Mouse (Mus musculus) thymus, postnatal 14 days (tissue): ENCODE measurements at regions not wholly inside any gene's neighbourhood (a gene's known extent, or its start where the extent isn't known, plus 50 kb on each side); places are given as distances from the start of the nearest gene placed in this dataset.

ENCODE experiments used
- DNase-seq: peaks from one replicate; pipeline ENCODE4 v3.0.0; 2021

DNA sequence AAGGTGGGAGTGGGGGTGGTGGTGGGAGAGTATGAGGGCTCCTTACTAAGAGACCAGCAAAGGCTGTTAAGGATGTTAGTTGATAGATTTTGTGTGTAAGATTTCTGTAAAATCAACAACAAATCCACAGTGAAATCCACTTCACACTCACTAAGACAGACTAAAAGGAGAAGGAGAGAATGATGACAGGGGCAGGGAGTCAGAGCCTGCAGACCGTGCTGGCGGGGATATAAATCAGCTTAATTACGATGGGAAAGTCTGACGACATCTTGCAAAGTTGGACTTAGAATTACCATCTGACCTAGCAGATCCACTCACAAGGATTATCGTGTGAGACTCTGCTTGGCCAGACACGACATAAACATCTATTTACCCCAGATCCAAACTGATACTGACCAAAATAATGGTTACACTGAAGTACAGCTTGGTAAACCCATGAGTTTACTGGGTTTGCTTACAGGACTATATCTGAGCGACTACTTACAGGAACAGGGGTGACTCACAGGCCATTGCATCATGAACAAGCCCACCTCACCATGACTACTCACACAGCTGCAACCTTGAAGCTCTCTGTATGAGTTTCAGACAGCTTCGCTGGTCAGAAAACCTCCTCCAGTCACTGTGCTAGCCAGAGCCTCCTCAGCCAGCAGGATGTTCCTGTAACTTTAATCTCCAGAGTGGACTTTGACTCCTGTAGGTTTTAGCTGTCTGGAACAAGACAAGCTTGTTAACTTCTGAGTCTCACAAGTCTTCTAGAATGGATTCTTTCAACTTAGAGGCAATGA is 50.5 kb upstream of the Ednra start:
- no peak for DNase-seq

DNA sequence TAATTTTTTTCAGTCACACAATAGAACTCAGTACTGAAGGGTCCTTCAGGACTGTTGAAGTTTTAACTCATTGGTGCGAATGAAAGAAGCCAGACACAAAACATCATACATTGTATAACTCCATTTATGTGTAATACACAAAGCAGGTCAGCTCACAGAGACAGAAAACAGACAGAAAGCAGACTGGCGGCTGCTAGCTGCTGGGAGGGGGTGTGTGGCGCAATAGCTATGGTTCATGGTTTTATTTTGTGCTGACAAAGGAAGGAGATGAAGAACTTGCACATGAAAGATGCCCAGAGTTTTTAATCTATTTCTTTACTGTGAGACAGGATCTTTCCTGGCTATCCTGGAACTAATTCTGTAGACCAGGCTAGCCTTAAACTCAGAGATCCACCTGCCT is 51.3 kb upstream of the Ednra start:
- DNase-seq: no peak

DNA sequence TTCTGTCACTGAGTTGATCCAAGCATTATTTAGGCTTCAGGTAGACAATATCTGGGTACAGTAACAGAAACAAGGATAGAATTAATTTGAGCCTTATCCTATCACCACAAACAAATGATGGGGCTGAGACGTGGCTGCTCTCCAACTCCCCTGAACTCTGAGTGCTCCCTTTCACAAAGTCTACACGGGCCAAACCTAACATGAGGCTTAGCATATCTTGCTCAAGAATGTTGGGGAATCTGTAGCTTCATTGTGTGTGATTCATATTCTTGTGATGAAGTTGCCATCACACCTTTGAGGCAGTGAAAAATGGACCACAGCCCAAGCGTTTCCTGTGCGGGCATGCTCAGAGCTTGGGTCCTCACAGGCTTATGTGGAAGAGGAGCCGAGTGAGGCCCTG is 53.3 kb upstream of the Ednra start:
- DNase-seq: no peak

GRCm38 (mm10) chr8:77785676-77786255 is 61.5 kb upstream of the Ednra start:
- DNase-seq: no peak

- DNase-seq: no peak
Measured at GRCm38 (mm10) chr8:77794911-77795310, 70.6 kb upstream of the Ednra start.

DNA sequence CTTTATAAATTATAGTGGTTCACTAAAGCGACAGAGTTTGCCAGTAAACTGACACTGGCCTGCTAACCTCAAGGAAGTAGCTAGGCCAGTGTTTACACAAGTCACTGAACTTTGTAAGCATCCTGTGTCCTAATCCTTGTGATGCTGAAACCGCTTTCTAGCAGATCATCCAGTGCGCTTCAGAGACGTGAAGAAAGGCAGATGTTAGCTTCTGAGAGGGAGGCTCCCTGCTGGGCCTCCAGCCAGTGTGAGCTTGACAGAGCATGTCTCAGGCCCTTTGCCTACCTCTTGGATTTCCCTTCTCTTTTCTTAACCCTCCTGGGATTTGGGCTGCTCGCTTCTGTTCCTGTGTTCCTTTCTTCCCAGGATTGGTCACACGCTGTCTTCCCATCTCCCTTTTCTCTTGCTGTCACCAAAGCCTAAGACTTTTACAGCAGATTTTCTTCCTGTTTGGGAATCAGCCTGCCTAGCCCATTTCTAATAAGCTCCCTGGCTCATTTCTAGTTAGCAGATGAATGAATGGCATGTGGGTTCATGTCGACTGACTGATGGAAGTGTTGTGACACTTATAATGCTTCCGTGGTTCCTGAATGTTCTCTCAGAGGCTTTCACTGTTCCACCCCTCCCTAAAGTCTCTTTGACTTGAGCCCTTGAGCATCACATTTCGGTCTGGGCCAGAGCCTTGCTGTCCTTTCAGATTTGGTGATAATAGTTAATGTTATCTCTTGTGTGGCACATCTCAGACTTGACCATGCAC is 79.1 kb upstream of the Ednra start:
- DNase-seq: no peak

DNA sequence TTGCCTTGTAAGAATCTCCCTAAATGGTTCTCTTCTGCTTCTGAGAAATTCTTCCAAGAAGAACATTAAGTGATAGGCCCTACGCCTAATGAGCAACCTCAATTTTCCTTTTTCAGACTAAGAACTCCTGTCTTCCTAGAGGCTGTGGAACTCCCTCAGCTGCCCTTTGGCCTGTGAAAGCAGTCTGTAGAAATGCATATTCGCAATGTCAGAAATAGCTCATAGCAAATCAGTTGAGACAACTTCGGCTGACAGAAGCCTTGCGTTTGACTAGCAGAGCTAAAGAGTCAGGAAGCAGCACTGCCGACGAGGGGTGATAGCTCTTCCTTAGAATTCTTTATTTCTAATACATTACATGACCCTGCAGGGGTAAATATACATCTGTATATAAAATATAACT is 80.3 kb upstream of the Ednra start:
- DNase-seq: no peak

- no peak for DNase-seq
Measured at GRCm38 (mm10) chr8:77804956-77805355, 80.7 kb upstream of the Ednra start.

DNA sequence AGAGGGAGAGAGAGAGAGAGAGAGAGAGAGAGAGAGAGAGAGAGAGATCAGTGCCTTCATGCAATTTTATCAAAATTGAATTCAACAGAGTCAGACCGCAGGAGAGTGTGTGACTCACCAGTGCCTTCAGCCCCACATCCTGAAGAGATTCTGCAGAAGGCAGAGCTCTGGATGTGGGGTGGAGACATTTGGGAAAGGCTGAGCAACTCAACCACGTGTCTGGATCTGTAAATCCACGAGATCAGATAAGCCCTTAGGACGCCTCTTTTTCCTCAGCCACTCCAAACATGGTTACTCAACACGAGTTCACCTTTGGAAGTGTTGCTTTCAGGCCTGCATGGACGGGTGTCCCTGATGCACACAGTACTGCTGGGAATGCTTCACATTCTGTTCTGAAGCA is 81.4 kb upstream of the Ednra start:
- DNase-seq: no peak

- DNase-seq: no peak
Measured at GRCm38 (mm10) chr8:77814796-77815647, 90.8 kb upstream of the Ednra start.

- no peak for DNase-seq
Measured at GRCm38 (mm10) chr8:77815648-77815971, 91.3 kb upstream of the Ednra start.

GRCm38 (mm10) chr8:77816217-77816616 is 92.0 kb upstream of the Ednra start:
- no peak for DNase-seq

- no peak for DNase-seq
Measured at GRCm38 (mm10) chr8:77825786-77826185, 101.5 kb upstream of the Ednra start.

DNA sequence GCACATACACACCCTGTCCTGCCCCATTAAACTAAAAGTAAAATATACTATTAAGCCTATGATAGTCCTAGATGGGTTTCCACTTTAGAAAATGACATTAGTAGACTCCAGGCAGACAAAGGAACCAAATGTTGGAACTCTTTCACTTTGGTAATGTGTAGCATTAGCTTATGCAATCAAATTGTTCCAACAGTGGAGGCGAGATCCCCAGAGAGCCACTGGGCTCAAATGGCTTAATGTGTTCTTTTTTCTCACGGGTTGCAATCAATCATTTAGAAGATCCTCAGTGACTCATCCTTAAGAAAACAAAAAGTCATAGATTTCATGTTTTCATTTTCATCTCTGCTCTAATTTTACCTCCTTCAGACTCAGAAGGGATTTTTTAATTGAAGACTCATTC is 102.0 kb upstream of the Ednra start:
- no peak for DNase-seq

- DNase-seq: no peak
Measured at GRCm38 (mm10) chr8:77828079-77828478, 103.8 kb upstream of the Ednra start.

DNA sequence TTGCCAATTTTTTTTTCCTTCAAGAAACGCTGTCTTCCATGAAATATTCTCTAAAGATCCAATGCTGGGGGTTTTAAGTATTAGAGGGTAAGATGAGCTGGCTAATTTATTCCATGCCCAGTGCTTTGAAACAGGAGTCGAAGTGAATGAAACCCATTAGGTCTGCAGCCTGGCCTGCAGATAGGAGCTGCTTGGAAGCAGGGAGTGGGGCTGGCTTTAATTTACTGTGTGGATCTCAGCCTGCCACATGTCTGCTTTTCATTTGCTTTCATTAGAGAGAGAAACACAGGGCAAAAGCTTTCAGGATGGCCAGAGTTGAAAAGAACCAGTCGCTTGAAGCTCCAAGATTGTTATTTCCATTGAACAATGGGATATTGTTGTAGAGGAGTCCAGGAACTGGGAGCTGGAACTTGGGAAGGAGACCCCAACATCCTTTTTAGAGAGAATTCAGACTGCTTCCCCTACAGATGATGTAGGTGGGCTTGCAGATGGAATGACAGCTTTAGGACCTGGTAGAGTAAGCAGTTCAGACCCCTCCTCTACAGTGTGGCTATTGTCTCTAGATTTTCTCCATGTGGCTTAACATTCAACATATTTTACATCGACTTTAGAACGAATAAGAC is 105.0 kb upstream of the Ednra start:
- DNase-seq: no peak

- no peak for DNase-seq
Measured at GRCm38 (mm10) chr8:77829764-77830163, 105.5 kb upstream of the Ednra start.

DNA sequence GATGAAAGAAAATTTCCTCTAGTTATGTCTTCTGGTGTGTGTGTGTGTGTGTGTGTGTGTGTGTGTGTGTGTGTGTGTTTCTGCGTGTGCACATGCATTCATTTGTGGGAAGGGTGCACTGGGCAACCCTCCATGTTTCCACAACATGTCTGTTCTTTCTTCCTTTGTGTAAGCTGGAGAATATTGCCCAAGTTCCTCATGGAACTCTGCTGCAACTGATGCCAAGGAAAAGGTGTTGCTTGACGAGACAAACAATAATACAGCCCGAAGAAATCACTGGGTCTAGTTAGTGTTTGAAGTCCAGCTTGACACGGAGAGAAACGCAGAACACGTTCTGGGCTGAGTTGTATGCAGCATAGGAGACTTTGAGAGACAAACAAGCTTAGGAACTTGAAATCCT is 110.0 kb upstream of the Ednra start:
- DNase-seq: no peak

DNA sequence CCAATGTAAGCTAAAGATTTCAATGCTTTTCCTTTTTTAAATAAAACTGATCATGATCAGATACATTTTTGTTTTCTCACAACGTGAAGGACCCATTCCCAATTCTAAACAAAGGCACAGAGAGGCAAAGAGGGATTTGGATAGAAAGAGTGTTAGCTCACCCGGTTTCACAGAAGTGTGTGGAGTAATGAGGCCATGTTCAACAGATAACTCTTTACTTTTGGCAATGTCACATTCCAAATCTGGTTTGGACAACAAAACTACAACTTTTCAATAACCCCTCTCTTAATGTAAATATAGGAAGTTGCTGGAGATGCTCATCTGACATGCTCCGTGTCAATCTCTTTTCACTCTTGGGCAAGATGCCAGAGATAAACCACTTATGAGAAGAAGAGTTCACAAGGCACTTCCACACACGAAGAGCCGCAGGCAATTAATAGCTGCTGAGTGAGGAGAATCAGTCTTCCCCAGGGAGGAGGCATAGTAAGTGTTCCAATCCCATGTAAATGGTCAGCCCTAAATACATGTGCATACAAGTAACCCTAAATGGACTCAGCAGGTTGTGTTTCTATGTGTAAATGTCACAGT is 112.7 kb upstream of the Ednra start:
- DNase-seq: no peak

- no peak for DNase-seq
Measured at GRCm38 (mm10) chr8:77842392-77843139, 118.3 kb upstream of the Ednra start.

- no peak for DNase-seq
Measured at GRCm38 (mm10) chr8:77843229-77843628, 119.0 kb upstream of the Ednra start.

DNA sequence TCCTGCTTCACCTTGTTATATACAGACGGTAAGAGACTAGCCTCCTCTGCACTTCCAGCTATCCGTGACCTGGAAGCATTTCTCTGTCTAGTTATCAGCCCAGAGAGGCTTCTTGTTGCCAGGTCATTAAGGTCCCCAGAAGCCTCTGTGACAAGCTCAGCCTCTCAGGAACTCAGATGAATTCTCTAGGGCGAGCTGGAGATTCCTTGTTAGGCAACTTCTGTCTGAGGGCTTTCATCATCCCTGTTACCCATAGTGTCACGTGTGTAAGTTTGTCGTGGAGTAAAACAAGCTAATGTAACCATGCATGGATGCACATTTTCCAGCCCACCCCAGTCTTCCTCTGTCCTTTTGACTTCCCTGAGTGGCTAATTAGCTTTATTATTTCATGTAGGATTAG is 126.3 kb upstream of the Ednra start:
- DNase-seq: no peak
